Mouse (Mus musculus) heart, adult 2 months (tissue): ENCODE results near the gene Fli1.

Experiments
- CTCF ChIP-seq: fragments of 200-600 bp; IDR thresholded peaks from 2 replicates; pipeline ENCODE4 v1.8.1; 2022; ENCODE audit warnings: antibody characterized with exemption, mild to moderate bottlenecking, moderate library complexity
- EP300 ChIP-seq: fragments of 200-500 bp; IDR thresholded peaks from 2 replicates; pipeline ENCODE4 v1.6.1; 2011; ENCODE audit warnings: low read depth, low read length, control low read depth; ENCODE audit not compliant: insufficient read depth

GRCm38 (mm10) chr9:32468313-32468712 is 74.3 kb downstream of the Fli1 start:
- TF ChIP-seq CTCF (no peak), EP300 (no peak)
